Mouse (Mus musculus) ovary, adult 18-20 months (tissue): Measurements from ENCODE around the gene Gm10721.
"Not testable (repeated sequence)": the region's sequence is repeated elsewhere in the genome, so short reads cannot be mapped to it uniquely, and the experiment has no call there.

Source experiments
- DNase-seq: peaks from one replicate; pipeline ENCODE4 v3.0.0; 2022; ENCODE audit warnings: low spot score, mixed read lengths

Gm10721 gene

DNA sequence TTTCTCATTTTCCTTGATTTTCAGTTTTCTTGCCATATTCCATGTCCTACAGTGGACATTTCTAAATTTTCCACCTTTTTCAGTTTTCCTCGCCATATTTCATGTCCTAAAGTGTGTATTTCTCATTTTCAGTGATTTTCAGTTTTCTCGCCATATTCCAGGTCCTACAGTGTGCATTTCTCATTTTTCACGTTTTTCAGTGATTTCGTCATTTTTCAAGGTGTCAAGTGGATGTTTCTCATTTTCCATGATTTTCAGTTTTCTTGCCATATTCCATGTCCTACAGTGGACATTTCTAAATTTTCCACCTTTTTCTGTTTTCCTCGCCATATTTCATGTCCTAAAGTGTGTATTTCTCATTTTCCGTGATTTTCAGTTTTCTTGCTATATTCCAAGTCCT, 12.7 kb downstream of the Gm10721 start:
- peak; percentile 84 for DNase-seq

DNA sequence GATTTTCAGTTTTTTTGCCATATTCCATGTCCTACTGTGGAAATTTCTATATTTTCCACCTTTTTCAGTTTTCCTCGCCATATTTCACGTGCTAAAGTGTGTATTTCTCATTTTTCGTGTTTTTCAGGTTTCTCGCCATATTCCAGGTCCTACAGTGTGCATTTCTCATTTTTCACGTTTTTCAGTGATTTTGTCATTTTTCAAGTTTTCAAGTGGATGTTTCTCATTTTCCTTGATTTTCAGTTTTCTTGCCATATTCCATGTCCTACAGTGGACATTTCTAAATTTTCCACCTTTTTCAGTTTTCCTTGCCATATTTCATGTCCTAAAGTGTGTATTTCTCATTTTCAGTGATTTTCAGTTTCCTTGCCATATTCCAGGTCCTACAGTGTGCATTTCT, 13.2 kb downstream of the Gm10721 start:
- not testable (repeated sequence) for DNase-seq

DNA sequence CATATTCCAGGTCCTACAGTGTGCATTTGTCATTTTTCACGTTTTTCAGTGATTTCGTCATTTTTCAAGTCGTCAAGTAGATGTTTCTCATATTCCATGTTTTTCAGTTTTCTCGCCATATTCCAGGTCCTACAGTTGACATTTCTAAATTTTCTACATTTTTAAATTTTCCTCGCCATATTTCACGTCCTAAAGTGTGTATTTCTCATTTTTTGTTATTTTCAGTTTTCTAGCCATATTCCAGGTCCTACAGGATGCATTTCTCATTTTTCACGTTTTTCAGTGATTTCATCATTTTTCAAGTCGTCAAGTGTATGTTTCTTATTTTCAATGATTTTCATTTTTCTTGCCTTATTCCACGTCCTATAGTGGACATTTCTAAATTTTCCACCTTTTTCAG, 13.8 kb downstream of the Gm10721 start:
- DNase-seq = not testable (repeated sequence)

DNA sequence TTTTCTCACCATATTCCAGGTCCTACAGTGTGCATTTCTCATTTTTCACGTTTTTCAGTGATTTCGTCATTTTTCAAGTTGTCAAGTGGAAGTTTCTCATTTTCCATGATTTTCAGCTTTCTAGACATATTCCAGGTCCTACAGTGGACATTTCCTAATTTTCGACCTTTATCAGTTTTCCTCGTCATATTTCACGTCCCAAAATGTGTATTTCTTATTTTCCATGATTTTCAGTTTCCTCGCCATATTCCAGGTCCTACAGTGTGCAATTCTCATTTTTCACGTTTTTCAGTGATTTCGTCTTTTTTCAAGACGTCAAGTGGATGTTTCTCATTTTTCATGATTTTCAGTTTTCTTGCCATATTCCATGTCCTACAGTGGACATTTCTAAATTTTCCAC, 14.3 kb downstream of the Gm10721 start:
- not testable (repeated sequence) for DNase-seq

DNA sequence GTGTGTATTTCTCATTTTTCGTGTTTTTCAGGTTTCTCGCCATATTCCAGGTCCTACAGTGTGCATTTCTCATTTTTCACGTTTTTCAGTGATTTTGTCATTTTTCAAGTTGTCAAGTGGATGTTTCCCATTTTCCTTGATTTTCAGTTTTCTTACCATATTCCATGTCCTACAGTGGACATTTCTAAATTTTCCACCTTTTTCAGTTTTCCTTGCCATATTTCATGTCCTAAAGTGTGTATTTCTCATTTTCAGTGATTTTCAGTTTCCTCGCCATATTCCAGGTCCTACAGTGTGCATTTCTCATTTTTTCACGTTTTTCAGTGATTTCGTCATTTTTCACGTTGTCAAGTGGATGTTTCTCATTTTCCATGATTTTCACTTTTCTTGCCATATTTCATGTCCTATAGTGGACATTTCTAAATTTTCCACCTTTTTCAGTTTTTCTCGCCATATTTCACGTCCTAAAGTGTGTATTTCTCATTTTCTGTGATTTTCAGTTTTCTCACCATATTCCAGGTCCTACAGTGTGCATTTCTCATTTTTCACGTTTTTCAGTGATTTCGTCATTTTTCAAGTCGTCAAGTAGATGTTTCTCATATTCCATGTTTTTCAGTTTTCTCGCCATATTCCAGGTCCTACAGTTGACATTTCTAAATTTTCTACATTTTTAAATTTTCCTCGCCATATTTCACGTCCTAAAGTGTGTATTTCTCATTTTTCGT, 16.5 kb downstream of the Gm10721 start:
- DNase-seq = peak; percentile 30

GRCm38 (mm10) chr9:3030677-3031318, 17.9 kb downstream of the Gm10721 start:
- DNase-seq = not testable (repeated sequence)

DNA sequence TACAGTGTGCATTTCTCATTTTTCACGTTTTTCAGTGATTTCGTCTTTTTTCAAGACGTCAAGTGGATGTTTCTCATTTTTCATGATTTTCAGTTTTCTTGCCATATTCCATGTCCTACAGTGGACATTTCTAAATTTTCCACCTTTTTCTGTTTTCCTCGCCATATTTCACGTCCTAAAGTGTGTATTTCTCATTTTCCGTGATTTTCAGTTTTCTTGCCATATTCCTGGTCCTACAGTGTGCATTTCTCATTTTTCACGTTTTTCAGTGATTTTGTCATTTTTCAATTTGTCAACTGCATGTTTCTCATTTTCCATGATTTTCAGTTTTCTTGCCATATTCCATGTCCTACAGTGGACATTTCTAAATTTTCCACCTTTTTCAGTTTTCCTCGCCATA, 21.4 kb downstream of the Gm10721 start, which contains the start of gene Gm17535:
Gm17535 (plus strand) TSS at position 301 of the 400 bp plus-strand sequence.
- DNase-seq = not testable (repeated sequence)

GRCm38 (mm10) chr9:3036577-3036976, 23.6 kb downstream of the Gm10721 start, which contains the start of gene Gm10715:
Gm10715 (plus strand) TSS chr9:3036877.
- DNase-seq = not testable (repeated sequence)

DNA sequence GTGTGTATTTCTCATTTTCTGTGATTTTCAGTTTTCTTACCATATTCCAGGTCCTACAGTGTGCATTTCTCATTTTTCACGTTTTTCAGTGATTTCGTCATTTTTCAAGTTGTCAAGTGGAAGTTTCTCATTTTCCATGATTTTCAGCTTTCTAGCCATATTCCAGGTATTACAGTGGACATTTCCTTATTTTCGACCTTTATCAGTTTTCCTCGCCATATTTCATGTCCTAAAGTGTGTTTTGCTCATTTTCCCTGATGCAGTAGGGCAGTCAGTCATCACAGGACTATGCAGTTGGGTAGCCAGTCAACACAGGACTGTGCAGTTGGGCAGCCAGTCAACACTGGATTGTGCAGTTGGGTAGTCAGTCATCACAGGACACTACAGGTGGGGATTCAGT, 25.2 kb downstream of the Gm10721 start:
- DNase-seq = not testable (repeated sequence)
